Mouse (Mus musculus): ENCODE data around the gene Ptov1. TPM values are rescaled to one million over a fixed set of nuclear protein-coding genes. Genes with fewer than 3 reads are reported as not detected.

Gene Ptov1
- polyA plus RNA-seq (2014; fragmentation: Illumina TruSeq; extraction: RNeasy Lipid Tissue Mini Kit (QIAGEN cat#74804); ENCODE audit: low read depth, low replicate concordance), result not detected

DNA sequence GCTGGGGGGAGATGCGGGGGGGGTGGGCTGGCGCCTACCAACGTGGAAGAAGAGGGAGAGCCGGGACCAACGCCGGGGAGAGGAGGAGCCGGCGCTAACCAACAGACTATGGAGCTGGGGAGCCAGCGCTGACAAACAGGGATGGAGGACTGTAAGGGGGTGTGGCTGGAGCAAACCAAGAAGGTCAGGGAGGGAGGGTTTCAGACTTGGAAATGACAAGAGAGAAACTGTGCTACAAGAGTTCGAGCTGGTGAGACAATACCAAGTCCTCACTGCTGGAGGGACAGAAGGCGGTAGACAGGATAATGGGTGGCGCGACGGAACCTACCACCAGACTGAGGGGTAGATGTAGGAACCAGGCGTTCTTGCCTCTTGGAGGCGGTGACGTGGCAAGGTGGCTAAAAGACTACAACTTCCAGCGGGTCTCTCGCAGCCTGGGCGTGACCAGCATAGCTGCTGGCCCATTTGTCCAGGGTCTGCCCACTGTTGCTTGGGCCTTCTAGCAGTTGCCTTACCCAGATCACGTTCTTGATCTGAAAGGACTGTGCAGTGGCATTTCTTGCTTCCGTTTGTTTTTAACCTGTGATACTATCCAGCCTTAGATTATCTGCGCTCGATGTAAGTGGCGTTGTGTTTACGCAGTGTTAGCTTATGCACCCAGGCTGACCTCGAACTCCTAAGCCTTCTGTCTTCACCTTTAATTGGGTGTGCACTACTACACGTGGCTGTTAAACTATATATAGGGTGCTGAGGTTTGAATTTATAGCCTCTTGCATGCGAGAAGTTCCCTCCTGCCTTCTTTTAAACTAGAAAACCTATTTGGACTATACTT is at the start of gene Ptov1:
Ptov1 (minus strand) TSS at position 92 of the 832 bp plus-strand sequence.

DNA sequence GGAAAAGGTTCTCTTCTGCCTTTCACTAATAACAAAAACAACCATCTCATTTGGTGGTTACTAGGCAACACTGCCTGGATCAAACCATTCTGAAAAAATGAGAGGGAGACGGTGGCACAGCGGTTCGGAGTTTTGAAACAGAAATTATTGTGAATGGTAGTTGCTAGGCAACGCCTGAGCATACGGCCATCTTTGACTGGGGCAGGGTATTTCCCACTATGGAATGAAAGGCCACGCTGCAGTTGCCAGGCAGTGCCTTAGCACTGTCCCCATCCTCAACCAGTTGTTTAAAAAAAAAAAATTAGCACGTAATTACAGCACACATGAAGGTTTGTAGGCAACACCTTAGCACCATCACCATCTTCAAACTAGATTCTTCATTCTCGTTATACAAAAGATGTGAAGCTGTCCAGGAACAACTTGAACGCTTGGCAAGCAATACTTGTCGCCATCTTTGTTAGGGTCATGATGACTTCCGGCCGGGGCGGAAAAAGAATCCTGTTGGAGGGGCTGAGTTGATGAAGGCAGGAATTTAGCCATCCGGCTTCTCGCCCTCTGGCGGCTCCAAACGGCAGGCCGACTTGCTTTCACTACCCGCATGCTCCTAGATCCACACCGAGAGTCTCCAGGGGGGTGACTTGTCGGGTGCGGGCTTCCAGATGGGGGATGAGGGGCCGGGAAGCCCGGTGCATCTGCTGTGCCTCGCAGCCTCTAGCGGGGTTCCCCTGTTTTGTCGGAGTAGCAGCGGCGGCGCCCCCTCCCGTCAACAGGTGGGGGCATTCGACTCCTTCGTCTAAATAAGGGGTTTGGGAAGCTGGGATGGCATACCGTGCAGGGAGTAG is 26.2 kb upstream of the Ptov1 start, which contains the start of gene Fuz:
Fuz (plus strand) TSS at position 487 of the 842 bp plus-strand sequence.

DNA sequence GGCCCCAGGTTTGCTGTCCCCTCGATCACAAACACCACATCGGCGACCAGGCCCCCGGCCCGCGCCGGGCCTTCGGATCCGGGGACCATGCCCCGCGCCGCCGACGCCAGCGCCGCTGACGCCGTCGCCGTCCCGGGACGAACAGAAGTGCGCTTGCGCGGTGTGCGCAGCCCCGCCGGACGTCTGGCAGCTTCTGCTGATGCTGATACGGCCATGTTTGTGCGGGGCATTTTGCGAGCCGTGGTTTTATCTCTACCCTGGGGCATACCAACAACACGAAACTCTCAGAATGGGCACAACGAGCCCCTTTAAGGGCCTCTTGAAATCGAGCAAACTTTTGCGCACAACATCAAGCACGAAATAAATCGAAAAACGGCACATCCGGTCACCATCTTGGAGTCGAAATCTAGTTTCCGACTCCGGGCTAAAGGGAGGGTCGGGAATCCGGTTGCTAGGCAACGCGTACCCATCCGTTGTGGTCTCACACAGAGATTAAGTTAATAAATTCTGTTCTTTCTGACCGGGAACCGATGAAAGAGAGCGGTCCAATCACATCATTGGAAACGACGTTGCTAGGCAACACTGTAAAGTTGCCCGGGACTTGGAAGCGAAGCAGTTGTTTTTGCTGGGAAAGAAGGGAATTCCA is 22.8 kb upstream of the Ptov1 start, which contains the start of gene Med25:
Med25 (minus strand) TSS at position 437 of the 646 bp plus-strand sequence.

DNA sequence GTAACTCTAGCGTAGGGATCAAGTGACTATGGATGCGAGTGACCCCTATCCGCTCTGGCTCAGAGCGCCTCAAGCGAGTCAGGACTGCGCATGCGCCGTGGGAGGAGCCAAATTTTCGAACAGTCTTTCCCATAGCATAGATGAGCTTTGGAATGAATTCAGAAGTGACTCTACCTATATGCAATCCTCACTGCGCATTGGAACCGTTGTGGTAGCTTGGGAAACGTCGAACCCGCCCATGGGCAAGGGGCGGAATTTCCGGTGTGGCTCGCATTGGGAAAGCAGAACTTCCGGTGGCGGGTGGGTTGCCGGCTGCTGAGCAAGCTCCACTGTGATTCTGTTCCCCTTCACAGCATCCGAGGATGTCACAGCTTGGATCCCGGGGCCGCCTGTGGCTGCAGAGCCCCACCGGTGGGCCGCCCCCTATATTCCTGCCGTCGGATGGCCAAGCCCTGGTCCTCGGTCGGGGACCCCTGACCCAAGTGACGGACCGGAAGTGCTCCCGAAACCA is 12.5 kb downstream of the Ptov1 start, which contains the start of gene Pnkp:
Pnkp (plus strand) TSS at position 98 of the 511 bp plus-strand sequence.

DNA sequence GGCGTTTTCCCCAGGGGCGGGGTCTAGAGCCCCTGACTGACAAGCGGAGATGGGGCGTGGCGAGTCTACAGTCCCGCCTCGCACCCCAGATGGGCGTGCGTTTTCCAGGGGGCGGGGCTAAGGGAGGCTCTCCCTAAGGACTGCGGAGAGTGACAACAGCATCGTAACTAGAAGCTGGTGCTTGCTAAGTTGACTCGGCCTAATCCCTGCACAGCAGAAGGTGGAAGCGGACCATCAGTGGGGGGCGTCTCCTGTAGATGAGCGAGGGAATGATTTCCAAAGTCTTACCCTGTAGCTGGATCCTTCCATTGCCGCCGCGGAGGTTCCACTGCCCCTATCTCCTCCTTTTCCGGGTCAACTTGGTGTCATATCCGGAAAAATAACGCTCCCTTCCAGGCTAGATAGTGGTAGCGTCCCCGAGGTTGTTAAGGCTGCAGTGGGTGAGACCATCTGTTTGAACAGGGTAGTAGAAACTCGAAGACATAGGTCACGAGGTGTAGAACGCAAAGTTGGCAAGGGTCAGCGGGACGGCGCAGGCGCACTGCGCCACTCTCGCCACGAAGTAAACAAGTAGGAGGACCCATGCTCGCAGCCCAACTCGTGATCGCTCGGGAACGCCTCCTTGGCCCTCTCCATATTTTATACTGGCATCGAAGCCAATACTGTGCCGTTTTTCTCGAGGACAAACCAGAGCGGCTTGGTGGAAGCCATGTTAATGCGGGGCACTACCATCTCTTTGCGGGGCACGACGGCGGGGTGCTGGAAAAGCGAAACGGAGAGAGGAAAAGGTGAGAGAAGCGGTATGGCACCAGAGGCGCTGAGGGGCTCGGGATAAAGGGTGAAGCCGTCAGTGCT is 20.8 kb downstream of the Ptov1 start, which contains the start of the genes Akt1s1 and Tbc1d17:
Akt1s1 (plus strand) TSS at position 431 of the 855 bp plus-strand sequence.
Tbc1d17 (minus strand) TSS at position 519 of the 855 bp plus-strand sequence.

DNA sequence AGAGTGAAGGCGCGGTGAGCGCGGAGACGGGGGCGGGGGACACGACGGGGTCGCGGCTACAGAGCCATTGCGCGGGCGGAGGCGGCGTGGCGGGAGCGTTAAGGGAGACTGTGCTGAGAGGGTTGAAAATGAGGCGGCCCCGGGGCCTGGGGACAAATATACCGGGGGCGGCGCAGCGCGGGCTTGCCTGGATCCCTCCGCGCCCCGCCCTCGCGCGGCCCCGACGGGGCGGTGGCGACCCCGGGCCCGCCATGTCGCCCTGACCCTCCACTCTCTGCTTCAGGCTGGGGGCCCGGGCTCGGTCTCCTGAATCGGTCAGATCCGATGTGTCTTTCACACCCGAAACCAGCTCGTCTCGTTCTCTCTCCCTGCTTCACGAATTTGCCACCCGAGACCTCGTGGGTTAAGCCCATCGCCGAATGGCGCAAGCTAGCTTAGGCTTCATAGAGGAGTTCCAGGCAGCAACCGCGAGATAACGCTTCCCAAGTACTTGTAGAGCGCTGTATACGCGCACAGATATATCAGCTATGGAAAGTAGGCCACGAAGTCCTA is 53.0 kb downstream of the Ptov1 start, which contains the start of gene Atf5:
Atf5 (minus strand) TSS at position 189 of the 552 bp plus-strand sequence.

DNA sequence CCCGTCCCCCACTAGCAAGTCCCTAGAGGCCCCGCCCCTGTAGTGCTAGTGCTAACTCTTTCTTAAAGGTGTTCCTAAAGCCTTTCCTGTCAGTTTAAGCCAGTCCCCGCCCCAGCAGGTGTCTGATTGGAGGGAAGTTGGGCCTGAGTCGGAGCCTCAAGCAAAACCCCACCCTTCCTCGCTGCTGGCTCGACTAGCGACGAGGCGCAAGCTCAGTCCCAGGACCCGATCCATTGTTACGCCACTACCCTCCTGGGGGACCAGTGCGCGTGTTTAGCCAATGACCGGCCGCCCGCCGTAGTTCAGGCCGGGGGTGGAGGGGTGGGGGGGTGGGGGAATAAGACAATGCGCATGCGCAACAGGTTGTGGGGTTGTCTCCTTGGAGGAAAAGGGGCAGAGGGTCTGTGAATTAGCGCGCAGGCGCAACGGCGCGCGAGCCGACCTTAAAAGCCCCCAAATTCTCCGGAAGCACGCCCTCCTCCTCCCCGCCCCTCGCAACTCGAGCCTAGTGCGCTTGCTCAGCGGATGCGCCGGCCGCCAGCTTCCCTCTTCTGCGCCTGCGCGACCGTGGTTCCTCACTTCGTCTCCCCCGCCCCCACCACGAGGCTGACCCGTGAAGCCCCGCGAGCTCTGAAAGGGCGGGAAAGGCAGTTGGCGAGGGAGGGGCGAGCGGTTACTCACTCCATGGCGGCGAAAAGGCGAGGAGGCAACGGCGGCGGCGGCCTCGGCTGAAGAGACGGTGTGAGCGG is 53.7 kb downstream of the Ptov1 start, which contains the start of the genes Nup62 and Il4i1:
Nup62 (plus strand) TSS at position 368 of the 749 bp plus-strand sequence.
Il4i1 (plus strand) TSS at position 667 of the 749 bp plus-strand sequence.

Other genes with a start within 250 kb of the Ptov1 start
- gene Myh14, start 198.9 kb downstream of the Ptov1 start, polyA plus RNA-seq (2014; fragmentation: Illumina TruSeq; extraction: RNeasy Lipid Tissue Mini Kit (QIAGEN cat#74804); ENCODE audit: low read depth, low replicate concordance), result 0.12 TPM
- not detected for gene Izumo2, start 161.0 kb downstream of the Ptov1 start, polyA plus RNA-seq (2014; fragmentation: Illumina TruSeq; extraction: RNeasy Lipid Tissue Mini Kit (QIAGEN cat#74804); ENCODE audit: low read depth, low replicate concordance)
- 11.6 TPM for gene Vrk3, start 121.4 kb downstream of the Ptov1 start, polyA plus RNA-seq (2014; fragmentation: Illumina TruSeq; extraction: RNeasy Lipid Tissue Mini Kit (QIAGEN cat#74804); ENCODE audit: low read depth, low replicate concordance)
- gene Zfp473, start 118.7 kb downstream of the Ptov1 start, polyA plus RNA-seq (2014; fragmentation: Illumina TruSeq; extraction: RNeasy Lipid Tissue Mini Kit (QIAGEN cat#74804); ENCODE audit: low read depth, low replicate concordance), result 0.16 TPM
- gene Nup62, start 53.7 kb downstream of the Ptov1 start, polyA plus RNA-seq (2014; fragmentation: Illumina TruSeq; extraction: RNeasy Lipid Tissue Mini Kit (QIAGEN cat#74804); ENCODE audit: low read depth, low replicate concordance), result 1.8 TPM
- not detected for gene Il4i1, start 53.4 kb downstream of the Ptov1 start, polyA plus RNA-seq (2014; fragmentation: Illumina TruSeq; extraction: RNeasy Lipid Tissue Mini Kit (QIAGEN cat#74804); ENCODE audit: low read depth, low replicate concordance)
- gene Atf5, start 53.1 kb downstream of the Ptov1 start, polyA plus RNA-seq (2014; fragmentation: Illumina TruSeq; extraction: RNeasy Lipid Tissue Mini Kit (QIAGEN cat#74804); ENCODE audit: low read depth, low replicate concordance), result 3.4 TPM
- 0.93 TPM for gene Akt1s1, start 20.8 kb downstream of the Ptov1 start, polyA plus RNA-seq (2014; fragmentation: Illumina TruSeq; extraction: RNeasy Lipid Tissue Mini Kit (QIAGEN cat#74804); ENCODE audit: low read depth, low replicate concordance)
- 0.97 TPM for gene Tbc1d17, start 20.7 kb downstream of the Ptov1 start, polyA plus RNA-seq (2014; fragmentation: Illumina TruSeq; extraction: RNeasy Lipid Tissue Mini Kit (QIAGEN cat#74804); ENCODE audit: low read depth, low replicate concordance)
- gene Pnkp, start 12.6 kb downstream of the Ptov1 start, polyA plus RNA-seq (2014; fragmentation: Illumina TruSeq; extraction: RNeasy Lipid Tissue Mini Kit (QIAGEN cat#74804); ENCODE audit: low read depth, low replicate concordance), result not detected
- gene Med25, start 22.9 kb upstream of the Ptov1 start, polyA plus RNA-seq (2014; fragmentation: Illumina TruSeq; extraction: RNeasy Lipid Tissue Mini Kit (QIAGEN cat#74804); ENCODE audit: low read depth, low replicate concordance), result 1.4 TPM
- gene Fuz, start 26.3 kb upstream of the Ptov1 start, polyA plus RNA-seq (2014; fragmentation: Illumina TruSeq; extraction: RNeasy Lipid Tissue Mini Kit (QIAGEN cat#74804); ENCODE audit: low read depth, low replicate concordance), result 5.7 TPM
- gene Ap2a1, start 59.7 kb upstream of the Ptov1 start, polyA plus RNA-seq (2014; fragmentation: Illumina TruSeq; extraction: RNeasy Lipid Tissue Mini Kit (QIAGEN cat#74804); ENCODE audit: low read depth, low replicate concordance), result 25.2 TPM
- not detected for gene Tsks, start 73.4 kb upstream of the Ptov1 start, polyA plus RNA-seq (2014; fragmentation: Illumina TruSeq; extraction: RNeasy Lipid Tissue Mini Kit (QIAGEN cat#74804); ENCODE audit: low read depth, low replicate concordance)
- gene Cpt1c, start 105.1 kb upstream of the Ptov1 start, polyA plus RNA-seq (2014; fragmentation: Illumina TruSeq; extraction: RNeasy Lipid Tissue Mini Kit (QIAGEN cat#74804); ENCODE audit: low read depth, low replicate concordance), result not detected
- 5.7 TPM for gene Prmt1, start 116.8 kb upstream of the Ptov1 start, polyA plus RNA-seq (2014; fragmentation: Illumina TruSeq; extraction: RNeasy Lipid Tissue Mini Kit (QIAGEN cat#74804); ENCODE audit: low read depth, low replicate concordance)
- gene Irf3, start 127.9 kb upstream of the Ptov1 start, polyA plus RNA-seq (2014; fragmentation: Illumina TruSeq; extraction: RNeasy Lipid Tissue Mini Kit (QIAGEN cat#74804); ENCODE audit: low read depth, low replicate concordance), result 12.8 TPM
- gene Bcl2l12, start 128.9 kb upstream of the Ptov1 start, polyA plus RNA-seq (2014; fragmentation: Illumina TruSeq; extraction: RNeasy Lipid Tissue Mini Kit (QIAGEN cat#74804); ENCODE audit: low read depth, low replicate concordance), result not detected
- gene Scaf1, start 146.6 kb upstream of the Ptov1 start, polyA plus RNA-seq (2014; fragmentation: Illumina TruSeq; extraction: RNeasy Lipid Tissue Mini Kit (QIAGEN cat#74804); ENCODE audit: low read depth, low replicate concordance), result 2.1 TPM
- 2.3 TPM for gene Rras, start 148.2 kb upstream of the Ptov1 start, polyA plus RNA-seq (2014; fragmentation: Illumina TruSeq; extraction: RNeasy Lipid Tissue Mini Kit (QIAGEN cat#74804); ENCODE audit: low read depth, low replicate concordance)
- 0.12 TPM for gene Prr12, start 183.1 kb upstream of the Ptov1 start, polyA plus RNA-seq (2014; fragmentation: Illumina TruSeq; extraction: RNeasy Lipid Tissue Mini Kit (QIAGEN cat#74804); ENCODE audit: low read depth, low replicate concordance)
- 4.2 TPM for gene Nosip, start 192.6 kb upstream of the Ptov1 start, polyA plus RNA-seq (2014; fragmentation: Illumina TruSeq; extraction: RNeasy Lipid Tissue Mini Kit (QIAGEN cat#74804); ENCODE audit: low read depth, low replicate concordance)
- 1.7 TPM for gene Prrg2, start 192.9 kb upstream of the Ptov1 start, polyA plus RNA-seq (2014; fragmentation: Illumina TruSeq; extraction: RNeasy Lipid Tissue Mini Kit (QIAGEN cat#74804); ENCODE audit: low read depth, low replicate concordance)
- gene Rcn3, start 222.4 kb upstream of the Ptov1 start, polyA plus RNA-seq (2014; fragmentation: Illumina TruSeq; extraction: RNeasy Lipid Tissue Mini Kit (QIAGEN cat#74804); ENCODE audit: low read depth, low replicate concordance), result not detected
- 17.1 TPM for gene Fcgrt, start 234.1 kb upstream of the Ptov1 start, polyA plus RNA-seq (2014; fragmentation: Illumina TruSeq; extraction: RNeasy Lipid Tissue Mini Kit (QIAGEN cat#74804); ENCODE audit: low read depth, low replicate concordance)